Mouse (Mus musculus) heart, adult 2 months (tissue): ENCODE measurements around the gene Slc22a17. TPM values are rescaled to one million over a fixed set of nuclear protein-coding genes. Genes with fewer than 3 reads are reported as not detected.
A peak's percentile ranks its signal among the peaks of the same experiment; 100 is the strongest.
"Not testable (repeated sequence)": the region's sequence is repeated elsewhere in the genome, so short reads cannot be mapped to it uniquely, and the experiment has no call there.

ENCODE experiments used
- DNase-seq, 2 experiments: peaks; one replicate each; pipeline ENCODE4 v3.0.0; 2021
- H3K27ac ChIP-seq: fragments of 200-600 bp; 2 replicates; pipeline ENCODE4 v1.8.1; 2022
- H3K27me3 ChIP-seq: fragments of 200-500 bp; 2 replicates; pipeline ENCODE4 v1.6.1; 2012; ENCODE audit warnings: mild to moderate bottlenecking, low read length, inconsistent platforms, mixed read lengths; ENCODE audit not compliant: control insufficient read depth, insufficient read depth
- H3K36me3 ChIP-seq: fragments of 200-500 bp; 2 replicates; pipeline ENCODE4 v1.6.1; 2012; ENCODE audit warnings: low read length, inconsistent platforms; ENCODE audit not compliant: control insufficient read depth, insufficient read depth
- H3K4me1 ChIP-seq: fragments of 200-500 bp; 2 replicates; pipeline ENCODE4 v1.6.1; 2011; ENCODE audit warnings: low read length; ENCODE audit not compliant: control insufficient read depth, insufficient read depth
- H3K4me3 ChIP-seq: fragments of 200-600 bp; 2 replicates; pipeline ENCODE4 v1.8.1; 2022
- H3K79me2 ChIP-seq: fragments of 200-500 bp; replicated peaks from 2 replicates; pipeline ENCODE4 v1.6.1; 2012; ENCODE audit warnings: mild to moderate bottlenecking, inconsistent platforms, low read length, moderate library complexity, mixed read lengths; ENCODE audit not compliant: control insufficient read depth, insufficient read depth
- H3K9ac ChIP-seq: fragments of 200-500 bp; 2 replicates; pipeline ENCODE4 v1.6.1; 2012; ENCODE audit warnings: low read depth, mild to moderate bottlenecking, control low read depth, inconsistent platforms, low read length, mixed read lengths
- CTCF ChIP-seq: fragments of 200-600 bp; IDR thresholded peaks from 2 replicates; pipeline ENCODE4 v1.8.1; 2022; ENCODE audit warnings: antibody characterized with exemption, mild to moderate bottlenecking, moderate library complexity
- EP300 ChIP-seq: fragments of 200-500 bp; IDR thresholded peaks from 2 replicates; pipeline ENCODE4 v1.6.1; 2011; ENCODE audit warnings: low read depth, low read length, control low read depth; ENCODE audit not compliant: insufficient read depth
- POLR2A ChIP-seq: fragments of 200-500 bp; IDR thresholded peaks from 2 replicates; pipeline ENCODE4 v1.6.1; 2011; ENCODE audit warnings: mild to moderate bottlenecking, low read depth, low read length, control low read depth; ENCODE audit not compliant: insufficient read depth
- WGBS: fragments of 180-500 bp; shearing (Covaris S2); methylation state at CpG from one replicate; pipeline ENCODE4 v1.1.7; 2018; 5-methylcytosine and 5-hydroxymethylcytosine counted together
- intact Hi-C: fragments of 180-260 bp; cut with DNase I; formaldehyde crosslinking; loops from one replicate; pipeline ENCODE4 v1.15.1; 2025
- polyA plus RNA-seq: library from polyadenylated mRNA; depleted of rRNA; stranded (reverse); fragments of >200 nt; gene quantifications from 2 replicates; pipeline ENCODE4 v1.2.3, GENCODE M21; 2012
- total RNA-seq, 2 experiments: library from RNA; stranded (reverse); gene quantifications; 2 replicates each; pipeline ENCODE4 v1.2.3; 2021

Gene Slc22a17
- total and polyA plus RNA-seq, 3 experiments = 1.7 to 13.0 (median 2.3) TPM

DNA sequence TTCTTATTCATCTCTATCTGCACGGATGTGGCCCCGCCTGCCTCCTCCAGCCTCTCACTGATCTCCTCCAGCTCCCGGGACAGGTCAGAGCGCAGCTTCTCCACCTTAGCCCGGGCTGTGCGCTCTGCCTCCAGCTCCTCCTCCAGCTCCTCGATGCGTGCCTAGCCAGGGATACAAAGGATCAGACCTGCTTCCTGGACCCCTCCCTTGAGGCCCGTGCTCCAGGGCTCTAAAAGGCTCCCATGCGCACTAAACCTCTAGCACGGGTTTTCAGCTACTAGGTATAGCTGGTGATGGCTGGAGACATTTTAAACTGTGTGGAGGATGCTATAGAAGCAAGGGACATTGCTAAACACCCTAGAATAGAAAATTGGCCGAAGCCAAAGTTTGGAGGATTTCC lies 37.6 kb upstream of the Slc22a17 start:
- whole genome bisulfite sequencing = 30% methylated on average over 12 of the region's 12 CpGs
- Histone ChIP-seq H3K27me3 (no peaks in the 10 kb centered on the region; the same call in 1 of the 2 replicates), H3K36me3 (peaks cover 3% of the 10 kb centered on the region), H3K79me2 (no peaks in the 10 kb centered on the region), H3K9ac (peak overlapping the region; percentile 10; the same call in 1 of the 2 replicates), H3K4me1 (no peaks in the 10 kb centered on the region; the same call in 1 of the 2 replicates), H3K27ac (no peak overlapping the region), H3K4me3 (no peak overlapping the region)
- peak in 1 of 2 experiments; percentile 29 for DNase-seq
- peak; percentile 92; the same call in 1 of the 2 replicates for TF ChIP-seq EP300
- no peak for TF ChIP-seq CTCF
- peak; percentile 89 for TF ChIP-seq POLR2A
- intact Hi-C loops = no loop called here

DNA sequence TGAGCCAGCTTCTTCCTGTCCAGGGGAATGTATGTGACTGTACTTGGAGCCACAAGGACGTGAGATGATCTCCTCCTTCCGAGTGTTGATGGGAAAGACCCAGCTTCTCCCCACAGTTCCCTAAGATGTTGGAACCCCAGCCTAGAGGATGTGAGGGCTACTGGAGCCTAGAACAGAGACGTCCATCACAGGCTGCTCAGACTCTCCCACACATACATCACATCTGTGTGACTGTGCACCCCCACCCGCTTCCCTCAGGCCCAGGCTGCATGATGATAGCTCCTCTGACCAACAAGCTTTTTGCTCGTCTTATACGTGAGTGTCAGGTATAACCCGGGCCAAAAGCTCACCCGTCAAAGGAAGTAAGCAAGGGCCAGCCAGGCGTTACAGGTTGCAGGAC lies 35.8 kb upstream of the Slc22a17 start:
- peak; percentile 73; the same call in 1 of the 2 replicates for TF ChIP-seq EP300
- no peak for TF ChIP-seq CTCF
- TF ChIP-seq POLR2A = peak; percentile 63; the same call in 1 of the 2 replicates
- Histone ChIP-seq H3K4me1 (no peaks in the 10 kb centered on the region; the same call in 1 of the 2 replicates), H3K9ac (peak overlapping the region; percentile 45), H3K79me2 (no peaks in the 10 kb centered on the region), H3K27ac (no peak overlapping the region), H3K36me3 (peaks cover 3% of the 10 kb centered on the region), H3K27me3 (no peaks in the 10 kb centered on the region), H3K4me3 (no peak overlapping the region)
- DNase-seq = no peak
- intact Hi-C loops = no loop called here
- WGBS = 44% methylated on average over 9 of the region's 9 CpGs

DNA sequence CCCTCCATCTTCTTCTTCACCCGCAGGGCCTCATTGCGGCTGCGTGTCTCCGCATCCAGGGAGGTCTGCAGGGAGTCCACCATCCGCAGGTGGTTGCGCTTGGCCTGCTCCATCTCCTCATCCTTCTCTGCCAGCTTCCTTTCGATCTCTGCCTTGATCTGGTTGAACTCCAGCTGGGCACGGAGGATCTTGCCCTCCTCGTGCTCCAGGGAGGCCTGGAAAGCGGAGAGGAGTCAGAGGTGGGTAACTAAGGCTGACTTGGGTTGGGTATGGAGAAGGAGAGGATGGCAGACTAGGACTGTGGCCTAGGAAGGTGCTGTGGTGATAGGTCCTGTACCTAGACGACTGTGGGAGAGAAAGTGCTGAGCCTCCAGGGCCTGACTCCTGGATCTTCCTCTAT lies 34.1 kb upstream of the Slc22a17 start:
- WGBS = 74% methylated on average over 11 of the region's 11 CpGs
- H3K79me2 ChIP-seq, H3K9ac ChIP-seq, H3K4me1 ChIP-seq, H3K36me3 ChIP-seq, H3K4me3 ChIP-seq, H3K27me3 ChIP-seq, H3K27ac ChIP-seq, intact Hi-C loops: not testable (repeated sequence)
- peak in 1 of 2 experiments; percentile 34 for DNase-seq
- TF ChIP-seq EP300 (peak; percentile 96), POLR2A (peak; percentile 72; the same call in 1 of the 2 replicates)

DNA sequence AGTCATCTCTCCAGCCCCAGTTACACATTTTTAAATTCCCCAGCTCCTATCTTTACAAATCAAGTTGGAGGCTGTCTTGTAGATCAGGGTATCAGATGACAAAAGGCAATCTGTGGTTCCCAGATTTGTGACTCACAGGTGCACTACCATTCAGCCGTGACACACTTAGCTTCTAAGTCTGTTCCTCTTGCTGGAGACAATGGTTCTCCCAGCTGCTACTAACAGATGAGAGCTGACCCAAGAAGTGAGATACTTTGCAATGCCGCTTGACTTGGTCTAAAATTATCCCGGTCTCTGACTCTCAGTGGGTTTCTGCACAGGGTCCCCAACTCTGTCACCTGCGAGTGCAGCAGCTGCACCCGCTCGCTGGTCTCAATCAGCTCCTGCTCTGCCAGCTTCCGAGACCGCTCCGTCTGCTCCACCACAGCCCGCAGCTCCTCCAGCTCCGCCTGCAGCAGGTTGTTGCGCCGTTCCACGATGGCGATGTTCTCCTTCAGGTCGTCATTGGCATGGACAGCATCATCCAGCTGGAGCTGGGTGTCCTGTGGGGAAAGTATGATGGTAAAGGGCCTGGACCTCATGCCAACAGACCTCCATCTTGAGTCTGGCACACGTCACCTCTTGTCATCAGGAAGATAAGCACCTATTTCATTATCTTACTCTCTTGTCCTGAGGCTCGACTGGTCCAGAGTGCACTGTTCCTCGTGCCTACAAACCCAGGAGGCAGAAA lies 33.2 kb upstream of the Slc22a17 start:
- H3K4me1 ChIP-seq = no peaks in the 10 kb centered on the region
- WGBS = 41% methylated on average over 19 of the region's 19 CpGs
- H3K79me2 ChIP-seq = no peaks in the 10 kb centered on the region
- no peak overlapping the region for H3K9ac ChIP-seq
- no peaks in the 10 kb centered on the region; the same call in 1 of the 2 replicates for H3K36me3 ChIP-seq
- DNase-seq = peak in 1 of 2 experiments; percentile 38
- peak; percentile 77 for TF ChIP-seq POLR2A
- no peak for TF ChIP-seq CTCF
- TF ChIP-seq EP300 = peak; percentile 96
- intact Hi-C loops = no loop called here
- no peak overlapping the region for H3K27ac ChIP-seq
- H3K27me3 ChIP-seq = no peaks in the 10 kb centered on the region
- H3K4me3 ChIP-seq = no peak overlapping the region

DNA sequence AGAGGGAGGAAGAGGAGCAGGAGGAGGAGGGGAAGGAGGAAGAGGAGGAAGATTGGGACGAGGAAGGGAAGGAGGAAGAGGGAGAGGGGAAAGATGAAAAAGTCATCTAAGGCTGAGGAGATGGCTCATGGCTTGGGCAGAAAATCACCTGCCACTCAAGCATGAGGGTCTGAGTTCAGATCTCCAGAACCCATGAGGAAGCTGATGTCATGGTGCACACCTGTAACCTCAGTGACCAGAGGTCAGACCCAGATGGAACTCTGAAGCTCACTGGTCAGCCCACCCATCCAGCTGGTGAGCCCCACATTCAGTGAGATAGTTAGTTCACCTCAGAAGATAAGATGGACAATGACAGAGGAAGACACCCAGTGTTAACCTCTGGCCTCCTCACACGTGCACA lies 32.0 kb upstream of the Slc22a17 start:
- no peak overlapping the region for H3K9ac ChIP-seq
- no peak for DNase-seq
- no peak overlapping the region for H3K27ac ChIP-seq
- TF ChIP-seq EP300 = peak; percentile 98; the same call in 1 of the 2 replicates
- no peak for TF ChIP-seq CTCF
- TF ChIP-seq POLR2A = no peak; the same call in none of the 2 replicates
- no peaks in the 10 kb centered on the region for H3K27me3 ChIP-seq
- H3K4me1 ChIP-seq = no peaks in the 10 kb centered on the region
- no peaks in the 10 kb centered on the region for H3K79me2 ChIP-seq
- no peak overlapping the region for H3K4me3 ChIP-seq
- intact Hi-C loops = no loop called here
- H3K36me3 ChIP-seq = no peaks in the 10 kb centered on the region
- 22% methylated on average over 2 of the region's 2 CpGs for WGBS

DNA sequence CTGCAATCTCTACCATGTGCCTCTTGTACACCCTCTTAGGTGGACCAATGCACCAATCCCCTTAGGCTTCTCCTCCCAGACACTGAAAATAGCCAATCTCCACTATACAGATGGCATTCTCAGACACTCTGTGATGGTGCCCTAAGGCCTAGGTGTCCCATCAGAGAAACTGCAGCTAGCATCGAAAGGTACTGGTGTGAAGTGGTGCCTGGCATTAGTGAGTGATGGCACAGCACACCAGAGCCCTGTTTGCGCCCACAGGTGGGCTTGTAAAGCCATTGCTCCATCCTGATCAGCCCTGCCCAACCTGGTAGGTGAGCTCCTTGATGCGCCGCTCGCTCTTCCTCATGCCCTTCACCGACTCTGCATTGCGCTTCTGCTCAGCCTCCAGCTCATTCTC lies 31.0 kb upstream of the Slc22a17 start:
- TF ChIP-seq EP300 (peak; percentile 62), CTCF (no peak), POLR2A (peak; percentile 60)
- no peaks in the 10 kb centered on the region for H3K4me1 ChIP-seq
- H3K27me3 ChIP-seq = no peaks in the 10 kb centered on the region
- intact Hi-C loops = no loop called here
- H3K9ac ChIP-seq = 0 out of 2 replicates have a peak overlapping the region, but pooled peaks have one; percentile 14
- no peak overlapping the region; the same call in 1 of the 2 replicates for H3K27ac ChIP-seq
- no peak overlapping the region for H3K4me3 ChIP-seq
- WGBS = 82% methylated on average over 7 of the region's 7 CpGs
- no peaks in the 10 kb centered on the region for H3K36me3 ChIP-seq
- DNase-seq = no peak
- H3K79me2 ChIP-seq = no peaks in the 10 kb centered on the region
